Mouse (Mus musculus): ENCODE results near the gene Foxa2. TPM values are rescaled to one million over a fixed set of nuclear protein-coding genes. Genes with fewer than 3 reads are reported as not detected.

Foxa2 gene
- total RNA-seq, 2 experiments from 2014 or later, result not detected

- Histone ChIP-seq H3K27ac (no peak overlapping the region), H3K4me3 (no peak overlapping the region)
- TF ChIP-seq CTCF (conservative IDR thresholded peaks at IDR 0.05), result no peak
- no peak for DNase-seq (ENCODE audit: low spot score in 2 of 2)
Observed at GRCm38 (mm10) chr2:148044877-148045539, 1.8 kb downstream of the Foxa2 start.

- H3K4me3 ChIP-seq, result no peak overlapping the region
- DNase-seq (ENCODE audit: low spot score in 2 of 2), result no peak
- no peak for TF ChIP-seq CTCF (conservative IDR thresholded peaks at IDR 0.05)
- no peak overlapping the region for H3K27ac ChIP-seq
Observed at GRCm38 (mm10) chr2:148043976-148044876, 2.5 kb downstream of the Foxa2 start.

GRCm38 (mm10) chr2:148043271-148043975, 3.3 kb downstream of the Foxa2 start:
- DNase-seq (ENCODE audit: low spot score in 2 of 2), result no peak
- Histone ChIP-seq H3K4me3 (no peak overlapping the region), H3K27ac (no peak overlapping the region)
- no peak for TF ChIP-seq CTCF (conservative IDR thresholded peaks at IDR 0.05)

- no peak overlapping the region for H3K27ac ChIP-seq
- no peak for TF ChIP-seq CTCF (conservative IDR thresholded peaks at IDR 0.05)
- no peak overlapping the region for H3K4me3 ChIP-seq
- no peak for DNase-seq (ENCODE audit: low spot score in 2 of 2)
Observed at GRCm38 (mm10) chr2:148042126-148042640, 4.6 kb downstream of the Foxa2 start.

GRCm38 (mm10) chr2:148041381-148041780, 5.4 kb downstream of the Foxa2 start:
- H3K27ac ChIP-seq, result no peak overlapping the region
- H3K4me3 ChIP-seq, result no peak overlapping the region
- no peak for DNase-seq (ENCODE audit: low spot score in 2 of 2)
- TF ChIP-seq CTCF (conservative IDR thresholded peaks at IDR 0.05), result no peak

- Histone ChIP-seq H3K27ac (no peak overlapping the region), H3K4me3 (no peak overlapping the region)
- DNase-seq (ENCODE audit: low spot score in 2 of 2), result no peak
- no peak for TF ChIP-seq CTCF (conservative IDR thresholded peaks at IDR 0.05)
Observed at GRCm38 (mm10) chr2:148040236-148041121, 6.3 kb downstream of the Foxa2 start.

- DNase-seq (ENCODE audit: low spot score in 2 of 2), result no peak
- no peak for TF ChIP-seq CTCF (conservative IDR thresholded peaks at IDR 0.05)
- H3K27ac ChIP-seq, result no peak overlapping the region
- H3K4me3 ChIP-seq, result no peak overlapping the region
Observed at GRCm38 (mm10) chr2:148039351-148040235, 7.2 kb downstream of the Foxa2 start.

- no peak overlapping the region for H3K4me3 ChIP-seq
- no peak for TF ChIP-seq CTCF (conservative IDR thresholded peaks at IDR 0.05)
- no peak for DNase-seq (ENCODE audit: low spot score in 2 of 2)
- H3K27ac ChIP-seq, result no peak overlapping the region
Observed at GRCm38 (mm10) chr2:148038366-148039310, 8.1 kb downstream of the Foxa2 start.

GRCm38 (mm10) chr2:148036611-148037160, 10.1 kb downstream of the Foxa2 start:
- DNase-seq (ENCODE audit: low spot score in 2 of 2), result no peak
- no peak overlapping the region for H3K27ac ChIP-seq
- H3K4me3 ChIP-seq, result no peak overlapping the region
- TF ChIP-seq CTCF (conservative IDR thresholded peaks at IDR 0.05), result no peak
